Mouse (Mus musculus) telencephalon, adult 2 months (tissue): ENCODE measurements around the gene Pon3.

Source experiments
- DNase-seq: peaks from one replicate; pipeline ENCODE4 v3.0.0-alpha.2; 2011; ENCODE audit warnings: low read depth, low spot score

Gene Pon3

DNA sequence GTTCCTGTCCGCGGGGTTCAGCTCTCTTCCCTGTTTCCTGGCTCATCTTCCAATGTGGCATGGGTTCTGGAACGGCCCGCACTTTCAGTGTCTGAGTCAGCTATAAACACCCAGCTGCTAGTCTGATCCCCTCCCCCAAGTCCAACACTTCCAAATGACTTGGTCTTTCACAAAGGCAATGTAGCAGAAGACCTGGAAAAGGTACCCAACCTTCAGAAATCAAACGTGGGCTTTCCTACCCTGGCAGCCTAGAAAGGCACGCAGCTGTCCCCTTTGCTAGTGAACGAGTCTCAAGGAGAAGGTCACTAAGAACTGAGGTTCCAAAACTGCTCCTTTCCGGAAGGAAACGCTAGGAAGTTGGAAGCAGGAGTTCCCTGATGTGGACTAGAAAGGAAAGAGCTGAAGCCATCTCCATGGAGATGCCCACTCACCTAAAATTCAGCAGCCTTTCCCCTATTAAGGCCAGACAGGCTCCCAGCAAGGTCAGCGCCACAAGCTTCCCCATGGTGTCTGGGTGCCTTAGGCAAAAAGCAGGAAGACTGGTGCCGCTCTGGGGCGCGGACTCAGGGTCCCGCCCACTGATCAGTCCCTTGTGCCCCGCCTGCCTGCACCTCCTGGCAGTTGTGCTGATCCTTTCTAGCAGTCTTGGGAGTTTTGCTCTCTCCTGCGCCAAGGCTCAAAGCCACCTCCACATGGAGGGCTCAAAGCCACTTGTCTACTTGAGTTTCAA, at the start of gene Pon3:
Gene Pon3, minus strand, starts transcription at position 565 of the 730 bp plus-strand sequence.
- DNase-seq = no peak

DNA sequence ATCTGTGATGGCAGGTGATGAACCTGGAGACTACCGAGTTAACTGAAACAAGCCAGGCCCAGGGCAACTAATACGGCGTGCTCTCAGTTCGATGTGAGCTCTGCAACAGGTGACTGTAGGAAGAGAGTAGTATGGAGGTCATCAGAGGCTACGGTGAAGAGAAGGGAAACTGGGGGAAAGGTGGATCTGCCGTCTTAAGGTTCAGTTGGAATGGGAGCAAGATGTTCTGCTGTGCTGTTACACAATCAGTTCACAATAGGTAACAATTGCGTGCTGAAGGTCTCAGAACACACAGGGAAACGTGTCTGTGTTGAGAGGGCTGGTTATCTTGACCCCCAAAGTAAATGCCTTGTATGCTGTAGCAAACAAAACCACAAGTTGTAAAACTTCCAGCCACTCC, 48.9 kb upstream of the Pon3 start:
- DNase-seq = no peak

DNA sequence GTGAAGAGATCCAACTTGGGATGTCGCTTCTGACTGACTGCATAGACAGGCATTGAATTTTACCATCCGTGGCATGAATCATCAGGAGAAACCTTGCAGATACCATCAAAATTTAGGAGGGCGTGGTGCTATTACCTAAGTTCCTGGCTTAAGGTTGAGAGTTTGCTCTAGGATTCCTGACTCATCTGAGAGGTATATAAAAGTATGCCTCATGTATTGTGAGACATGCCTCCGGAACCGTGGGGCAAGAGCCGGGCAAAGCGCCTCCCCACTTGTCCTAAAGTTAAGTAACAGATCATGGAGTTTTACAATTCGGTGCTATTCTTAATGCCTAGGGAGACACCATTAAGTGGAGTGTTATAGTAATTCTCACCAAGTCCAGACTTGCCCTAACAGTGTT, 44.5 kb upstream of the Pon3 start:
- no peak for DNase-seq

DNA sequence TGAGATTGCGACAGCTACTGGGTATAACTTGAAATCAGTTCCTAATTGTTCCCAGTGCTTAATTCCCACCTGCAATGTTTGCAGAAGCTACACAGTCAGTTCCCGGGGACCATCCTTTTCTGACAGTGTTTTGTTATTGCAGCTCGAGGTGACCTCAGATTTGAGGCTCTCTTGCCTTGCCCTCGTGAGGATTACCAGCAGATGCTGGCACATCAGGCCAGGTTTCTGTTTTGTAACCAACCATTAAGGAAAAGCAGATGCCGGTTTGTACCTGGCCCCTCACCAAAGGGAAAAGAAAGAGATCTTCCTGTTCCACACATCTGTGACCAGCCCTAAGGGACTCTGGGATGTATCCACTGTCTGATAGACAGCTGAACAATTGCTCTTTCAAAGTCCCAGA, 43.5 kb upstream of the Pon3 start:
- DNase-seq = no peak

DNA sequence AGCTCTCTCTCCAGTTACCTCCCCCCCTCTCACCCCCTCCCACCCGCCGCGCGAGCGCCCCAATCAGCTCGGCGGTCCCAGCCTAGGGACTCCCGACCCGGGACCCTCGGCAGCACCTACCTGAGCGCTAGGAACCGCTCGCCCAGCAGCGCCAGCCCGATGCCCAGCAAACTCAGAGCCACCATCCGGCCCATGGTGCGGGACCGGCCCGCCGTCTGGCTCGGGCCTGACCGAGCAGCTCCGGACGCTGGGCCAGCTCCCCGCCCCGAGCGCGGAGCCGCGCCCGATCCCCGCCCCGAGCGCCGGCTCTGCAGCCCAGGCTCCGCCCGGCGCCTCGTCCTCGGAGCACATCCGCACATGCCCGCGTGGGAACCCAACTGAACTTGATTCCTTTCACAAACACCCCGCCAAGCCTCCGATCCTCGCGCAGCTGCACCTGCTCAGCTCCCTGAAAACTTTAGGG, 42.0 kb upstream of the Pon3 start, which contains the start of gene Pon2:
Gene Pon2, minus strand, starts transcription at position 364 of the 463 bp plus-strand sequence.
- no peak for DNase-seq

DNA sequence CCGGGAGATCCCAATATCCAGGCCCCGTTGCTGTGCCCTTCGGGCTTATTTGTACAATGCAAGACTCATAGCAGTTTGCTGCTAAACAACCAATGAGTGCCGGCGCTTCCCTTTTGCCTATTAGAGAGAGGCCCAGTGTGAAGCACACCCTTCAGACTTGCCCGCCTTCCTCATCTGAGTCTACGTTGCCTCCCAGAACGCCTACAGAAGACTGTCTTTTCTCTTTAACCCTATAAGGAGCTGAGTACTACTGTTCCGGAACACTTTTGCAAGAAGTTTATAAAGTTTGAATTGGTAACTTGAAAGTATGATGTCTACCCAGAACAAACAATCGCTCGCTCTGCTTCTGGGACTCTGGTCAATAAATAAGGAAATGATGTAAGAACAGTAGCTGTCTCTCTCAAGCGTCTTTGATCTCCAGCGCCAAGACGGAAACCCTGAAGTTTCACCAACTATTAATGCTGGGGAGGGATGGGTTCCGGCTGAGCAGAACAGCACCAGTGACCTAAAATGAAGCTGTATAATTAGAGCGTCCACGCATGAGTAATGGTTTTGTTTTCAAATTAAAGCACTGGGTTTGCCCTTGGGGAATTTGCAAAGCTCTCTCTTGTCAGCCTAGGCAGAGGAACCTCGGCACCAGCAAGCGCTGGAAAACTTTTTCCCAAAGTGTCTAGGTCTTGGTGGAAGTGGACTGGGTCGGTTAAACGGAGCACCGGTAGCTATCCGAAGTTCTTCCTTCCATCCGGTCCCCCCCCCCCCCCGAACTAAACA, 41.4 kb upstream of the Pon3 start:
- DNase-seq = no peak

DNA sequence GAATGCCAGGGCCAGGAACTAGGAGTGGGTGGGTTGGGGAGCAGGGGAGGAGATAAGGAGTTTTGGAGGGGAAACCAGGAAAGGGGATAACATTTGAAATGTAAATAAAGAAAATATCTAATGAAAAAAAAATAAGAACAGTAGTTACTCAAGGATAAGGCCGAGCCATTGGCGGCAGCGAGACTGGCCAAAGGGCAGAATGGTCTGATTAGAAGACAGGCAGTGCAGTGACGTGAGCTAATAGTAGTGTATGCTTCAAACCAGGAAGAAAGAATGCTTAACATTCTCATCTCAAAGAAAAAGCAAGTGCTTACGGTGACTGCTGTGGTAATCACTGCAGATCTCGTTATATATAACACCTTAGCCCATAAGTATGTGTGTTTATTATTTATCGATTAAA, 40.0 kb upstream of the Pon3 start:
- no peak for DNase-seq

DNA sequence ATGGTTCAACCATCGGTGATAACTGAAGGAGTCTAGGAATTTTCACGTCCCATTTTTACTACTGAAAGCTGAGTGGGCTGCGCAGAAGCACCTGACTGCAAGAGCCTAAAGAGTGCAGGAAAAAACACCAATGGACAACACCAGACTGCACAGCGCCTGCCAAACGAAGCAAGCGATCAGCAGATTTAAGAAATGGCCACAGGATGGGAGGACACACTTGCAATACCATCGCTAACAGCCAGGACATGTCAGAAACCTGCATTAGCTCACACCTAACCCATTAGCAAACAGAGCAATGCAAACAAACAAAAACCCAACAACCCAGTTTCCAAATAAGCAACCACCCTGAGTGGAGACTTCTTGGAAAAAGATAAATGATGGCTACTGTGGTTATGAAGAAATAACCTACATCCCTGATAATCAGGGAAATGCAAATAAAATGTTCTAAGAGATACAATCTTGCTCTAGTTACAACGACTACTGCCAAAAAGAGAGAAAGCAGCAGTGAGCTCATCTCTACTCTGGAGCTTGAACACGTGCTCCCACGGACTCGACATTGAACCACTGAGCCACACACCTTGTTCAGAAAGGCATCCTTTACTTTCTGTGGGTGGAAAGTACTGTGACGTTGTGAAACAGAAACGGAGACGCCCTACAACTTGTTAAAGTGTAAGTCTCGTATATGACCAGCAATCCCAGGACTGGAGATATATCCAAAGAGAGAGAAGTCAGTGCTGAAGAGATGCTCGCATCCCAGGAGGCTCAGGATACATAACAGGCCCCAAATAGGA, 38.8 kb upstream of the Pon3 start:
- DNase-seq = no peak

DNA sequence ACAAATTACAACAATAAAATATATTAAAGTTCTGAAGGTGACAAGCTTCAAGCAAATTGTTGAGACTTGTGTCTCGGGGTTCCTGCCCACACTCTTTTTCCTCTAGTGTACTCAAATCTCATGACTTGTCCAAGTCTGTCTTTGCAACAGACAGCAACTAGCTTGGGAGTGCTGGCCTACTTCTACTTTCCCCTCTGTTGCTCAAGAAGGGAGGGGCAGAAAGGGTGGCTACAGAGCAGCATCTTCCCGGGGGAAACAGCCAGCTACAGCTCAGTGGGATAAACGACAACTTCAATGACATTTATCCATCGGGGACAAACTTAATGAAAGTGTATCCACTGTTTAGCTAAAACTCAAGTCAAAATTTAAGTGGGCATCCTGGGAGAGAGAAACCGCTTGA, 36.8 kb upstream of the Pon3 start:
- DNase-seq = no peak

DNA sequence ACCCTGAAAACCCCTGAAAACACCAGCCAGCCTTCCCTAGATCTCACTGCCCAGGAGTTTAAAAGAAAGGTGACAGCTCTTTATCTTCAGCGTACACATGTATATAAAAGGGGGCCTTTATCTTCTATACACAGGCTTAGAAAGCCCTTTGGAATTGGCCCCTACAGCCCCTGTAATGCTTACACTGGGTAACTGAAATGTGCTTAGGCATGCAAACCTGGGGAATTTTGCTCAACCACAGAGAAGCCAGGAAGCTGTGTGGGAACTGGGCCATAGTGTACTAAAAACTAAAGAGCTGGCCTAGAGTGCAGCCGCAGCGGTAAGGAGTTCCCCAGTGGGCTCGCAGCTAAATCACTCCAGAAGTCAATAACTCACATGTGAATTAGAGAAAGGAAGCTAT, 35.4 kb upstream of the Pon3 start:
- DNase-seq = no peak

DNA sequence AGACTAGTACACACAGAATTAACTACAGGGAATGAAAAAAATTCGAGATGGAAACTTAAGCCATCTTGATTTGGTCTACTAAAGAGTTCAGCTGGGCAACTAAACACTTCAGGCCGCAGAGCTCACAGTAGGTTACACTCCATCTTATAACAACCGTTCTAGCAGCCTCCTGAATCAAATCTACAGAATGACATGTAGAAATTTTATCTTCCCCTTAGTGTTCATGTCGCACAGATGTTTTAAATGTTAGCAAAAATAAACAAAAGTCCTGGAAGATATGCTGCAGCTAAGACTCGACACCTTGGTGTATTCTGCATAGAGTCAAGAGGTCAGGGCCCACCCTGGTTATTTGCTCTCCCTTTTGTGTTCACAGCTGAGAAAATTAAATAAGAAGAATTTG, 31.8 kb upstream of the Pon3 start:
- DNase-seq = no peak

DNA sequence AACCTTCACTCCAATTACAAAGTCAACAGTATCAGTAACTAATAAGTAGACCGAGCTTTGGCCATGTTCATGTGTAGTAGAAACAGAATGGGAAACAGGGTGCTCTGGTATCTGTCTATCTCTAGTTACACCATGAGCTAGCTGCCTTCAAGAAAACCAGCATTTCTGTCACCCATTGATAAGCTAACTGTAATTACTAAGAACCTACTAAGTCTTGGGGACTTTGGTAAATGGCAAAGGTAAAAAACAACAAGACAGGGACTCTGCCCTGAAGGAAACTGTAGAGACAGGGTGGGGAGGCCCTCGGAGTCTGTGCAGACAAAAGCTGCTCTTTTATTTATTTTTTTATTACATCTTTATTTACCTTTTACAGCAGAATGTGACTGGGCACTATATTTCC, 31.3 kb upstream of the Pon3 start:
- no peak for DNase-seq

DNA sequence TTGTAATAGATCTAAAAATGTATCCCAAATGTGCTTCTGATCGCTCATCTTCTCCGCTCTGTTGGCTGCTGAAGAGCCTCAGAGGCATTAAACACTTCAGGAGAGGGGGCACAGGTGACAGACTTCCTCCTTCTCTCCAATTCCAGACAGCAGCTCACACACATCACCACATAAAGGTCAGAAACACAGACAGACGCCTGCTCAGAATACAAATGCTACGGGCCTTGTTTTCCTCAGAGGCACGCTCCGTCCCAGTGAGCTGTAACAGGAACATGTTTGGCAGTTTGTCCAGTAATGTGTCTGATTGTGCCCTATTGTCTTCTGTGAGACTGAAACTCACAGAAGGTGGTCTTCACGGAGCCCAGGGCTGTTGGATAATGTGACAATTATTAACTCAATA, 26.3 kb upstream of the Pon3 start:
- no peak for DNase-seq

DNA sequence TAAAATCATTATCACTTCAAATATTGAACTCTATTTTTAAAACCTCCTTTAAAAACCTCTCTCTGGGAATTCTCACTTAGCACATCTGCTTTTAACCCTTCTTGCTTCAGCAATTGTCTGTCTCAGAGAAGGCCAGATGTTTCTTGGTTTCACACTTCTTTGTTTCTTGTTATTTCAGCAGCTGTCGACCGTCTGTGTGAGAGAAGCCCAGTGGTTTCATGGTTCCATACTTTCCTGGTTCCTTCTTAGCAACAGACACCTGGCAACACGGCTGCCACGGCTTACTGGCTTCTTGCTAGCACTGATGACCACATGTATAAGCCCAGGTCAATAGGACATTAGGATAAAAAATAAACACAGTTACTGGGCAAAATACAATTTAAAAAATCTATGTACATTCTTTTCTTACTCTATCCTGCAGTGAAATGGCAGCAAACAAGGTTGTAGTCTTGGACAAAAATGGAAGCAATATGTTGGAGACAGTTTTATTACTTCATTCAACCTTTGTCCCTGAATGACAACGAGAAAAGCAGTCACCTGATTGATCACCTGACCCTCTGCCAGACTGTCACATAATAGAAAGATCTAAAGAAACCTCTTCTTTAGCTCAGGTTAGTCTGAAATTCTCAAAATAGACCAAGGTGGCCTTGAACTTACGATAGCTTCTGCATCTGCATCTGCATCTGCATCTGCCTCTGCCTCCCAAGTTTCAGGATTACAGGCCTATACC, 24.7 kb upstream of the Pon3 start:
- no peak for DNase-seq

DNA sequence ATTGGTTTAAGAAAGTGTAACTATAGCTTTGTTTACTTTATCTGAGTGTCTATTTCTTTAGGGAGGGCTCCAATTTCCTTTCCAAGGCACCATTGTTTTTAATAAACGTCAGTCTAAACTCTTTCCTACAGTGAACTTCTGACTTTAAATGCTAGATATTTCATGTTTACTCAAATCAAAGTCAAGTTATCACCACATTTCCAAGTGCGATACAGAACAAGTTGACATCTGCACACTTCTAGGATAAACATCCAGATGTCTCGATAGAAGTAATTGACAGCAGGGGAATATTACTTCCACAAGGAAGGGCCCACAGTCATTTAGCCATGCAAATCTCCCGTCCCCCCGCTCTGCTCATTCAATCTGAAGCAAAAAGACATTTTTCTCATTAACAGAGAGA, 21.9 kb upstream of the Pon3 start:
- no peak for DNase-seq

DNA sequence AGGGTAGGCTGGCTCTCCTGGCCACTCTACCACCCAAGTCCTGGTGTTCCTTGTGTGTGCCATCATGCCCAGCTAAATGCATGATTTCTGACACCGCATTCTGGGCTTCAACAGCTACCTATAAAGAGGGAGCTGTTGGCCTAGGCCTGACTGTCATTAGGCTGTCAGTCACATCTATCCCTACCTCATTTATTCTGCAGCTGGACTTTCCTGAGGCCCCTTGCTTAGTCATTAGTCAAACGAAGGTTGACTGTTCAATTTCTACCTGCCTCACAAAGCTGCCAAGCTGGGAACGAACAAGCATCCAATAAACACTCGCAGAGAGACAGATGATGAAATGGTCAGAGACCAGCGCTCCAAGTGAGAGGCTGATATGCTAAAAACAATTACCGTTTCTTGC, 13.6 kb upstream of the Pon3 start:
- no peak for DNase-seq

DNA sequence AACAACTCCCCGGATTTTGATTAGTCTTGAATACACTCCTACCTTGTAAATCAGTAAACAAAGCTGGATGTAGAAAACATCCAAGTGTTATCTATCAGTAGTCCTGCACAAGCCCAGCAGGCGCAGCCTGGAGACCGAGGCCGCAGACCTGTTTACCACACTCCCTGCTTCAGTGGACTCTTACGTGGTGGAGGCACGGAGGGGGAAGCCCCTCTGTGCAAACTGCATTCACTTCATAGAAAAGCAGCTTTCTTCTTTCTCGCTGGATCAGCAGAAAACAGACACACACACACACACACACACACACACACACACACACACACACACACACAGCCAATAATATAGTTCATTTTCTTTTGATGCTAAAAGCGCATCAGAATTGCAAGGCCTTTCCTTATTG, 8.7 kb upstream of the Pon3 start:
- no peak for DNase-seq

DNA sequence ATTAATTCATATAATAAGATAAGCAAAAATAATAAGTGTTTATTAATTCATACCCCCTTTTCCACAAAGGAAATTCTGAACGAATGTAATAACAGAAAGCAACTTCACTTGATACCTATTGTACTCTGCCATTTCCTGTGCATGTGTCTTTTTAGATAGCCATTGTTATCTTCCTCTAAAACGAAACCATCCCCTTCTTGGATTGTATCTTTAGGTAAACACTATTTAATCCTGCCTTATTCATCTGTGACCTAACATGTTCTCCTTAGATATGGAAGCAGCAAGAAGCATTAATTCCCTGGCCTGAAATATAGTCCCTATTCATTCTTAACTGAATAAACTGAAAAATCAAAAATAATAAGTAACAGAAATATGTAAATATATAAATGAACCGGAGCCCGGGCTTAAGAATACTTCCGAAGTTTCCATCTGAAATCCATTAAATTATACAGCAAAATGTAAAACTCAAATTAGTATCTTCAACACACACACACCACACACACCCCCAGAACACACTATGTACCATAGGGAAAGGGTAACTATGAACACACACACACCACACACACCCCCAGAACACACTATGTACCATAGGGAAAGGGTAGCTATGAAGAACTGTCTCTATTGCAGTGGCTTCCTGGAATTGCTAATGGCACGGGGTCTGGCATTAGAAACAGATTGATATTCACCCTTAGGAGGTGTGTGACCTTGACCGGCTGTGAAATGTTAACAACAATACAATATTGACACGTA, 7.3 kb upstream of the Pon3 start:
- no peak for DNase-seq

DNA sequence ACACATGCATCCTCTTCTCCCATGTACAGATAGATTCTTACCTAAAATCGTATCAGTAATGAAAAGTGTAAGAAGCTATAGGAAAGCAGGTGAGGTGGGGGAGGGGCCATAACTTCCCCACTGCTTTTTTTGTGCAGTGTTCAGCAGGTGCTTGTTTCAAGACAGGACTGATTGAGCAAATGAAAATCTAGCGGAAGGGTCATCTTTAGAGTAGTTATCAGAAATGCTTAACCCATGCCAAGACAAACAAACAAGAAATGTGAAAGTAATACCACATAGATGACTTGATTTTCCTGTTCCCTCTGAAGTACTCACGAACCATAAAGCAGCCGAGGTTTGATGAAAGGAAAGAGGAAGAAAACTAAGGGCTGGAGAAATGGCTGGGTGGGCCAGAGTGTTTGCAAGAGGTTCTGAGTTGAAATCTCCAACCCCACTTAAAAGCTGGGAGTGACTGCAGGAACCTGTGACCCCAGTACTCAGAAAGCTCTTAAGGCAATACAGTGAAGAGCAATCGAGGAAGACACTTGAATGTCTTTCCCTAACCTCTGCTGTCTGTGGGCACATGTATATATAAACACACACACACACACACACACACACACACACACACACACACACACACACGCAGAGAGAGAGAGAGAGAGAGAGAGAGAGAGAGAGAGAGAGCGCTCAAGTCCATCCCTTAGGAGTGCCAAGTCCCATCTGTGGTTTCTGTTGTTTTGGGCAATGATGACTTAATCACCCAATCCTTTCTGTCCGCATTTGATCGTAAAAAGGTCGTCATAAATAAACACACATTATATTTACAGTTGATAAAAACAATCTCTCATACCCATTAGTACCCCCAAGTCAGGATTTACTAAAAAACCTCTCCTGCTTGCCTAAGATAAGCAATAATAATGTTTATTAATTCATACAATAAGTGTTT, 6.5 kb upstream of the Pon3 start:
- DNase-seq = no peak

DNA sequence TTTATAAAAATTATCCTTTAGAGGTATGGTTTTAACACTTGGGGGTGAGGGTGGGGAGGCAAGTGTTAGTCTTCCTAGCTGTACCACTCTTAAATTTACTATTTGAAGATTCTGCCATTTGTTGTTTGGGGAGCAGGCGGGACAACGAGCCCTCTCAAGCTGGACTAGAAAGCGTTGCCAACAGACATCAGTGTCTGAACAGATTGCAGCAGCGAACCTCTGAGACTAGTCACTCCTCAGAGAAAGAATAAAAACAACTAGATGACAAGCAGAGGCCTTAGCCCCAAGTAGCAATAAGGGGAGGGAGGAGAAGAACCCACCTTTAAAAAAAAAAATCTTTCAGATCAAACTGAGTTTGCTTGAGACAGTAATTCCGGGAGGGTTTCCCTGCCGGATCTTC, 795 bp downstream of the Pon3 start:
- DNase-seq = no peak
